Mouse (Mus musculus): ENCODE data around the gene Iglon5.

GRCm38 (mm10) chr7:43427406-43427805 is 62.5 kb downstream of the Iglon5 start, which contains the start of gene Lim2:
- TF ChIP-seq POLR2A (IDR thresholded peaks at IDR 0.05; ENCODE audit: insufficient read depth, low read depth, low read length): no peak
- TF ChIP-seq CTCF (IDR thresholded peaks at IDR 0.05; ENCODE audit: insufficient read depth, low read depth, low read length): no peak
